Mouse (Mus musculus) CH12.LX (cell line): ENCODE data around the gene Hnrnpll.

Source experiments
- CTCF ChIP-seq, 2 experiments: IDR thresholded peaks in 1 of 2; conservative IDR thresholded peaks in 1 of 2; 2 replicates each; pipeline ENCODE4 v1.5.1; 2011 to 2012; ENCODE audit warnings: low read depth in 2 of 2, low read length in 2 of 2, improper control_type of control experiment in 1 of 2, inconsistent platforms in 1 of 2, mild to moderate bottlenecking in 1 of 2, moderate library complexity in 1 of 2
- POLR2A ChIP-seq: IDR thresholded peaks from 2 replicates; pipeline ENCODE4 v1.6.1; 2011; ENCODE audit warnings: low read depth, mild to moderate bottlenecking, improper control_type of control experiment, low read length
- ZKSCAN1 ChIP-seq: IDR thresholded peaks from 2 replicates; pipeline ENCODE4 v1.6.1; 2012; ENCODE audit warnings: low read depth, inconsistent platforms, low read length, improper control_type of control experiment, borderline replicate concordance
- ZNF384 ChIP-seq: IDR thresholded peaks from 2 replicates; pipeline ENCODE4 v1.6.1; 2012; ENCODE audit warnings: low read depth, low read length, improper control_type of control experiment, inconsistent platforms

GRCm38 (mm10) chr17:80004345-80005239, 57.5 kb downstream of the Hnrnpll start:
- TF ChIP-seq ZNF384 (peak; percentile 95), CTCF (conservative IDR thresholded peaks at IDR 0.05 in 1 of 2, IDR thresholded peaks at IDR 0.05 in 1 of 2; ENCODE audit: low read depth in 2 of 2, low read length in 2 of 2) (peak; percentile 37 to 93), ZKSCAN1 (no peak), POLR2A (no peak)
